Mouse (Mus musculus) hematopoietic multipotent progenitor cell, adult 10-12 weeks (in vitro differentiated cells): ENCODE measurements around the gene Olfr1339. TPM values are rescaled to one million over a fixed set of nuclear protein-coding genes. Genes with fewer than 3 reads are reported as not detected.

Source experiments
- polyA plus RNA-seq: library from polyadenylated mRNA; stranded (reverse); fragments of >175 nt; gene quantifications from 2 replicates; pipeline ENCODE4 v1.2.3, GENCODE M21; 2012; ENCODE audit warnings: low replicate concordance

Olfr1339 gene
- polyA plus RNA-seq = not detected in 2 replicates

DNA sequence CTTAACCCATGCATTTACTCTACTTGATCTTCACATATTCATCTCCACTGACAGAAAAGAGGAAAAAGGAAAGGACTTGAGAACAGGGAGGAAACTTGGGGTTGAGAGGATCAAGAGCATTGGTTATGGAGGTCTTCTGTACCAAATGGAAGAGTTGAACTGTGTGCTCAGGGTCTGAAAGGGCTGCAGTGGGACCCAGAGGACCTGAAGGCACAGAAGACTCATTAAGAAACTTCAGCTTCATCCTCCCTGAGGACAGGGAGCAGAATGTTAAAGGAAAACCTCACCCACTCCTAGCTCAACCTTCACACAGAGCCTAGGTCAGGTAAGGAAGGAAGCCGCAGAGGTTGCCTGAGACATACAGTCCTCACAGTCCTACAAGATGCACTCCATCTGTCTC lies at the start of gene Olfr1339:
Gene Olfr1339 (plus strand): TSS at position 301 of the 400 bp plus-strand sequence.

DNA sequence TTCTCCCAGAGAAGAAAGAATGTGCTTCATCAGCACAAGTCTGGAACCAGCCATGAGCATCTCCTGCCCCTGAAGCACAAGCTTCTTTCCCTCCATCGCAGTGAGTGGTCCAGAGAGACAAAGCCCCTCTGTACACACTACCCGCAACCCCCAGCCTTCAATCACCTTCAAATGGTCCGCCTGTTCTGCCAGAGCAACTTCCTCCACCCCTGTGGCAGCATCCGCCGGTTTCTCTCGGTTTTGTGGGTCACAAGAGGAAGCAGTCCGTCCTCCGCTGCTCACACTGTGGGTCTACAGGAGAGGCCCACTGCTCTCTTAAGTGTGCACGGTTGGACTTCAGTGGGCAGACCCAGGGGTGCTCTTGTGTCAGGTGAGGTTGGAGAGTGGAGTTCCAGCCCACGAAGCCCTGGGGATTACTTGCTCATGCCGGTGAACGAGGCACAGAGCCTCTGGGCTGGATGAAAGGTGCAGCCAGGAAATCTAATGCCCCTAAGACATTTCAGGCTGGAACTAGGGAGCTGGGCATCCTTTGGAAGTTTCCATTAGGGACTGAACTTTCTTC lies 39.5 kb upstream of the Olfr1339 start, which contains the start of gene Olfr1342:
Gene Olfr1342 (minus strand): TSS at position 345 of the 562 bp plus-strand sequence.

DNA sequence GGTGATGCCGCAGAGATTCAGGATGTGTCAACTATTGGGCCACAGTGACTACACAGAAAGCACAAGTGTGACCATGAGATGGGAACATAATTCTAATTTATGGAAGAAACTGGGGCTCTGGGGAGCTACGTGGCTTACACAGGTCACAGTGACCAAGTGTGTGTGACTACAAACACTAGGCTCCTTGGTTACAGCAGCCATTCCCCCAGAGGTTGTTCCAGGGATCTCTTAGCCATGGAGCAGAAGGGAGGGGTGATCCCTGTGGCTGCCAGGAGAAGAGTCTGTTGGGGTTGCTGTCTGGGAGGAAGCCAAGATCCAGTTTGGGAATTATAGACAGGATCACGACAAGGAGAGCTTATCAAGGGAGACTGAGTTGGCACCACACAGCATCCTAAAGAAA lies 28.8 kb upstream of the Olfr1339 start, which contains the start of gene Olfr1341:
Gene Olfr1341 (plus strand): TSS at position 301 of the 400 bp plus-strand sequence.

DNA sequence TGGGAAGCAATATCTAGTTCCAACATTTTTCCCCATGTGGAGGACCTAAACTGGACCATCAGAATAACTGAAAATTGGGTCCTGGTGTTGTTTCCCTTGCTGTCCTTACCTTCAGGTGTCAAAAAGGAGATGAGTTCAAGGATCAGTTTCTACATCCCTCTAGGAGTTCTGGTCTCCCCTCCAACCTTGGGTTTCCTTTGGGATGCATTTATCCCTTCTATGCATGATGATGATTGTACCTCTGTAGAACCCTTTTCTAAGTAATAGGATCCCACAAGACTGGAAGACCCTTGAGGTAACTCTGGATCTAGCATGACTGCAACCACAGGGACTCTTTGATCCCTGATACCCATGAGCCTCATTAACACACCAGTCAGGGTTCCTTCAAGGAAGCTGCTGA lies 12.1 kb upstream of the Olfr1339 start, which contains the start of gene Olfr1340:
Gene Olfr1340 (plus strand): TSS at position 301 of the 400 bp plus-strand sequence.

DNA sequence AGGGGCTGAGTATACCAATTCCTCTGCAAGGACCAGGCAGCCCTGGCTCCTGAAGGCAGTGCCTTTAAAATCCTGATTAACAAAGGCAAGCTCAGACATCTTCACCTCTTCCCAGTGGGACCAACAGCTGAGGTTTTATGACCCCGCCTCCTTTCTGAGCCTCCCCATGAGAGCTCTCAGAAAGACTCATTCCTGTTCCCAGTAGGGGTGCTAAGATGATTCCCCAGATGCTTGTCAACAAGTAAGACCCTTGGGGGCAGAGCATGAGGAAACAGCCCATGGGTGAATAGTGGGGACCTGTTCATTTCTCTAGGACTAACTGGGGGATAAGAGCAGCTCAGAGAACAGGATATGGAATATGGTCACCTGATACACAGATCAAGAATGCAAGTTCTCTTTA lies 26.7 kb downstream of the Olfr1339 start, which contains the start of gene Olfr1338:
Gene Olfr1338 (minus strand): TSS at position 101 of the 400 bp plus-strand sequence.

DNA sequence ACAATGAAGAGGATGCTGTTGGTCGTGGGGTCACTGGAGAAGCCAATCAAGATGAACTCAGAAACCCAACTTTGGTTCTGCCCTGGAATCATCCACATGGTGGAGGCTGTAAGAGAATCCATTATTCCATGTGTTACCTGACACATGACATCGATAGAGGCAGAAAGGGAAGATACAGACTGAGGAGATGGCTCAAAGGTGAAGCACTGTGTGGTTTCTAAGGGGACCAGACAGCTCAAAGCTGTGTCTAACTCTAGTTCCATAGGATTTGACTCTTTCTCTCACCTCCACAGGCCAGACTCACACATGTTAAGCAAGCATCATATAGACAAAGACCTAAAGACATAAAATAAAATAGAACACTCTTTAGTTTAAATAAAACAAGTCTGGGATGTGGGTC lies 50.5 kb downstream of the Olfr1339 start, which contains the start of gene Olfr1337:
Gene Olfr1337 (minus strand): TSS at position 101 of the 400 bp plus-strand sequence.

Other genes with a start within 250 kb of the Olfr1339 start
- 0.30 and 3.2 TPM in 2 replicates for gene Tie1, start 242.1 kb upstream of the Olfr1339 start, polyA plus RNA-seq
- not detected in 2 replicates for gene 2610528J11Rik, start 205.2 kb upstream of the Olfr1339 start, polyA plus RNA-seq
- gene Tmem125, start 188.1 kb upstream of the Olfr1339 start, polyA plus RNA-seq = not detected in 2 replicates
- gene Cfap57, start 111.4 kb upstream of the Olfr1339 start, polyA plus RNA-seq = 0.03 TPM in 1 of 2 replicates, not detected in the other
- gene Ebna1bp2, start 111.4 kb upstream of the Olfr1339 start, polyA plus RNA-seq = 9.7 and 15.6 TPM in 2 replicates
- gene Olfr62, start 73.2 kb upstream of the Olfr1339 start, polyA plus RNA-seq = not detected in 2 replicates
- not detected in 2 replicates for gene Olfr1342, start 39.4 kb upstream of the Olfr1339 start, polyA plus RNA-seq
- gene Olfr1341, start 28.7 kb upstream of the Olfr1339 start, polyA plus RNA-seq = not detected in 2 replicates
- gene Olfr1340, start 12.0 kb upstream of the Olfr1339 start, polyA plus RNA-seq = not detected in 2 replicates
- not detected in 2 replicates for gene Olfr1338, start 26.6 kb downstream of the Olfr1339 start, polyA plus RNA-seq
- gene Olfr1337, start 50.4 kb downstream of the Olfr1339 start, polyA plus RNA-seq = not detected in 2 replicates
- not detected in 2 replicates for gene Olfr1335, start 77.8 kb downstream of the Olfr1339 start, polyA plus RNA-seq
- not detected in 2 replicates for gene Olfr1333, start 104.1 kb downstream of the Olfr1339 start, polyA plus RNA-seq
- gene Olfr1331, start 132.5 kb downstream of the Olfr1339 start, polyA plus RNA-seq = not detected in 2 replicates
- not detected in 2 replicates for gene Olfr1330, start 156.4 kb downstream of the Olfr1339 start, polyA plus RNA-seq
- not detected in 2 replicates for gene Olfr1329, start 185.3 kb downstream of the Olfr1339 start, polyA plus RNA-seq
- gene Olfr1328, start 206.4 kb downstream of the Olfr1339 start, polyA plus RNA-seq = not detected in 2 replicates
- not detected in 2 replicates for gene Lao1, start 229.4 kb downstream of the Olfr1339 start, polyA plus RNA-seq